Mouse (Mus musculus) hindbrain, embryonic 13.5 days (tissue): ENCODE measurements at regions not wholly inside any gene's neighbourhood (a gene's known extent, or its start where the extent isn't known, plus 50 kb on each side); places are given as distances from the start of the nearest gene placed in this dataset.

Experiments
- ATAC-seq: fragments of 200-750 bp; cut with Nextera tagmentation; 2 replicates; pipeline ENCODE4 v1.8.0; 2017; ENCODE audit warnings: moderate TSS enrichment; ENCODE audit not compliant: low FRiP score
- H3K27ac ChIP-seq: fragments of 300-500 bp; sonication (generic); 2 replicates; pipeline ENCODE4 v1.5.1; 2015; ENCODE audit warnings: inconsistent platforms, mild to moderate bottlenecking, moderate library complexity
- H3K27me3 ChIP-seq: fragments of 300-500 bp; sonication (generic); 2 replicates; pipeline ENCODE4 v1.6.1; 2015; ENCODE audit warnings: mild to moderate bottlenecking, inconsistent platforms
- H3K36me3 ChIP-seq: fragments of 300-500 bp; sonication (generic); 2 replicates; pipeline ENCODE4 v1.6.1; 2015; ENCODE audit warnings: mild to moderate bottlenecking, inconsistent platforms
- H3K4me1 ChIP-seq: fragments of 300-500 bp; sonication (generic); replicated peaks from 2 replicates; pipeline ENCODE4 v1.6.1; 2015; ENCODE audit warnings: inconsistent platforms
- H3K4me2 ChIP-seq: fragments of 300-500 bp; sonication (generic); 2 replicates; pipeline ENCODE4 v1.6.1; 2015; ENCODE audit warnings: inconsistent platforms, mild to moderate bottlenecking, moderate library complexity
- H3K4me3 ChIP-seq: fragments of 300-500 bp; sonication (generic); 2 replicates; pipeline ENCODE4 v1.5.1; 2015; ENCODE audit warnings: mild to moderate bottlenecking, inconsistent platforms
- H3K9ac ChIP-seq: fragments of 300-500 bp; sonication (generic); 2 replicates; pipeline ENCODE4 v1.6.1; 2015; ENCODE audit warnings: mild to moderate bottlenecking, inconsistent platforms
- H3K9me3 ChIP-seq: fragments of 300-500 bp; sonication (generic); 2 replicates; pipeline ENCODE4 v1.6.1; 2016; ENCODE audit warnings: inconsistent platforms
- WGBS: fragments of 180-500 bp; shearing (Covaris S2); methylation state at CpG from one replicate; pipeline ENCODE4 v1.1.7; 2015; 5-methylcytosine and 5-hydroxymethylcytosine counted together

DNA sequence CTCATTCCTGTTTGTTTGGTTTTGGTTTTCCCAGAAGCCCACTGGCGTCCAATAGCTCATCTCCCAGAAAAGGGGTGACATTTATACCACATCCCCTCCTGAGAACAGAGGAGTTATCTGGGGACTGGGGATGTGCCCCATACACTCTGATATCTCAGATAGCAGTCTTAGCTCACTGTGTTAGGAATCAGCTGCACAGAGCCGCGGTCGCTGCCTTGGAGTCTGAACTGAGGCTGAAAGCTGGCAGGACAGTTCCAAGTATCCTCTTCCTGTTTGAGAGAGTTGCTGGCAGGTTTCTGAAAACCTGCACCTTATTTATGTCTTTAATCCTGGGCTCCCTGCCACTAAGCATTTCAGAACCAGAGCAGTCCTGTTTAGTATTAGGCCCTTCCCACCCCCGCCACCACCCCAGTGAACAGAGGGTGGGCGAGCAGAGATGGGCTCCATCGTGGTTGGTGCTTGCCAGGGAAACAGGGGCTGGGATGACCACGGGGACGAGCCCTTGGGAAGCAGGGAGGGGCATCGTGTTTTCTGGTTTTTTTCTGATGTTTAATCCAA, 163.8 kb downstream of the Chic2 start:
- no peak for ATAC-seq
- H3K27ac ChIP-seq: no peak overlapping the region
- WGBS: 81% methylated on average over 10 of the region's 10 CpGs
- H3K4me3 ChIP-seq: no peak overlapping the region
- no peaks in the 10 kb centered on the region for H3K9me3 ChIP-seq
- H3K36me3 ChIP-seq: no peaks in the 10 kb centered on the region
- H3K27me3 ChIP-seq: 0 out of 2 replicates have a peak, but pooled peaks cover 3% of the 10 kb centered on the region
- no peak overlapping the region for H3K9ac ChIP-seq
- 0 out of 2 replicates have a peak, but pooled peaks cover 10% of the 10 kb centered on the region for H3K4me1 ChIP-seq
- H3K4me2 ChIP-seq: no peak overlapping the region

DNA sequence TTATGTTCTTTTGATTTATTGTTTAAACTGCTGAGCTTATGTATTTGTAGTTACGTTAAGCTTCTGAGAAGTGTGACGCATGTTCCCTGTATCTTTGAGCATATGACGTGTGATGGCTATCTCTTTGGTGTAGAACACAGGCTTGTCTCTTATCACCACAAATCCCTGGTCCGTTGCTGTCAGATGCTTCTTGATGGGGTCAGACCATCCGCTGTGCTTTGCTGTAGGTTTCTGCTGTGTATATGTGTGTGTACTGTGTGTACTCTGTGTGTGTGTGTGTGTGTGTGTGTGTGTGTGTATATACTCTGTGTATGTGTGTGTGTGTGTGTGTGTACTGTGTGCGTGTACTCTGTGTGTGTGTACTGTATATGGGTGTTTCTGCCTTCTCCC, 164.5 kb downstream of the Chic2 start:
- Histone ChIP-seq H3K36me3 (no peaks in the 10 kb centered on the region), H3K4me2 (no peak overlapping the region), H3K27ac (no peak overlapping the region), H3K9me3 (no peaks in the 10 kb centered on the region), H3K4me3 (no peak overlapping the region), H3K9ac (no peak overlapping the region), H3K4me1 (0 out of 2 replicates have a peak, but pooled peaks cover 10% of the 10 kb centered on the region), H3K27me3 (0 out of 2 replicates have a peak, but pooled peaks cover 3% of the 10 kb centered on the region)
- ATAC-seq: no peak
- 72% methylated on average over 6 of the region's 6 CpGs for WGBS

DNA sequence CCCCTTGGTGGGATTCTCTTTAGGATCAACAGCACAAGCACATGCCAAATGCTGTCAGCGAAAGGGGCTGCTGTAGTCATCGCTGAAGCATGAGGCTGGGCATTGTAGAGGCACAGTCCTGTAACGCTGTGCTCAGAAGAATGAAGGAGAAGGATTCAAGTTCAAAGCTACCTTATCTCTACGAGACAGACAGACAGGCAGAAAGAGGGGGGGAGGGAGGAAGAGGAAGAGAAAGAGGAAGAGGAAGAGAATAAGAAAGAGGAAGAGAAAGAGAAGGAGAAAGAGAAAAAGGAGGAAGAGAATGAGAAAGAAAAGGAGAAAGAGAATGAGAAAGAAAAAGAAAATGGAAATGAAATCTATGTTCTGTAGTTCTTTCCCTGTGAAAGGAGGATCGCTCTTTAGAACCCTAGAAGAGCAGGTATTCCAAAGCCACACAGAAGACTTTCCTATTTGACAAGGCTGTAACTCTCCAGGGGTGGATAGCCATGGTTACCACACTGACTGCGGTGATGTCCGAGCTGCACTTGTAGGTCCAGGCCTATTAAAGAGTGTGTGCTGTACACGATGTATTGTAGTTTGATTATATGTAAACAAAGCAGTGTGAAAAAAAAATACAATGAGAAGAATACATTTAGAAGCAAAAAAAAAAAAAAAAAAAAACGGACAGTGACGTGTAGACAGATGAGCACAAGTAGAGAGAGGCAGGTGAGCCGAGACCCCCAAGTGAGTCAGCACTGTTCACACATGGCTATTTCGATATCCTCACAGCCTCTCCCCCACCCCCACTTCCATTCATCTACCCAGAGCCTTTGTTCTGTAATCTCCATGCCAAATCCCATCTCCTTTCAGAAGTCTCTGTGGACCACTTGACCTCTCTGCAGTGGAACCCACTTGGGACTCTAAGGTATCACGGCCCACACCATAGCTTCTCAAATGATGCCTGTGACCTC, 165.2 kb downstream of the Chic2 start:
- Histone ChIP-seq H3K4me1 (0 out of 2 replicates have a peak, but pooled peaks cover 10% of the 10 kb centered on the region), H3K4me3 (no peak overlapping the region), H3K27ac (no peak overlapping the region), H3K9ac (no peak overlapping the region), H3K36me3 (no peaks in the 10 kb centered on the region), H3K4me2 (no peak overlapping the region), H3K27me3 (0 out of 2 replicates have a peak, but pooled peaks cover 3% of the 10 kb centered on the region), H3K9me3 (no peaks in the 10 kb centered on the region)
- WGBS: 60% methylated on average over 13 of the region's 13 CpGs
- no peak for ATAC-seq

DNA sequence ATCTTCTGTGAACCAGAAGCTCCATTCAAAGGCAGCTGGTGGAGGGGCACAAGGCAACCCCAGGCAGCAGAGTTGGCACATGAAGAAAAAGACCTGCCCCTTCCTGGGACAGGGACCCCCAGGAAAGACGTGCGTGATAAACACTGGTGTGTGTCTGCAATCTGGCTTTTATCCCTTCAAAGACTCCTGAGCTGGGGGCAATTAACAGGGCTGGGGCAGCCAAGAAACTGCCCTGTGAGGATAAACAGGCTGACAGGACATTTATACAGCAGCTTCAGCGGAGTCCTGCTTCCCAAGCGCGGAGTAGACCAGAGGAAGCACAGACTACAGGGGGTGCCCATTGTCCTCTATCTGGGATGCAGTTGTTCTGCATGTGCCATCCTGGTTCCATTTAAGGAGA, 167.0 kb downstream of the Chic2 start:
- H3K36me3 ChIP-seq: no peaks in the 10 kb centered on the region
- H3K4me1 ChIP-seq: 0 out of 2 replicates have a peak, but pooled peaks cover 10% of the 10 kb centered on the region
- 0 out of 2 replicates have a peak, but pooled peaks cover 3% of the 10 kb centered on the region for H3K27me3 ChIP-seq
- no peak overlapping the region for H3K27ac ChIP-seq
- no peak overlapping the region for H3K9ac ChIP-seq
- H3K4me2 ChIP-seq: no peak overlapping the region
- 52% methylated on average over 5 of the region's 5 CpGs for WGBS
- no peak overlapping the region for H3K4me3 ChIP-seq
- no peaks in the 10 kb centered on the region for H3K9me3 ChIP-seq
- no peak for ATAC-seq

DNA sequence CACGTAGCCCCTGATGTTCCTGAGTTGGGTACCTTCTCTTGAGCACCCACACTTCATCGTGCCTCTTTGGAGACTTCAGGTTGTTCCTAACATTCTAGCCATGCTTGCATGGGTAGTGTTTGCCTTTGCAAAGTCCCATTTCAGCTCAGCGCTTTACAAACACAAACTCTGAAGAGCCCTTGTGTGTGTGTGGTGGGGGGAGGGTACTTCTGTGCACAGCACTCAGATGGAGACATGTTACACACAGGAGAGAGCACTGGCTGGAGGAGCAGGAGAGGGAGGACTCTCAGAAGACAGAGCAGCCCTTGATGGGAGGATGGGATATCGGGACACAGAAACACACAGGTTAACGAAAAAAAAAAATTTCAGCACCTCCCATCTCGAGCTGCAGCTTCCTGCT, 167.4 kb downstream of the Chic2 start:
- no peak for ATAC-seq
- no peak overlapping the region for H3K4me2 ChIP-seq
- 81% methylated on average over 6 of the region's 6 CpGs for WGBS
- no peak overlapping the region for H3K9ac ChIP-seq
- 0 out of 2 replicates have a peak, but pooled peaks cover 10% of the 10 kb centered on the region for H3K4me1 ChIP-seq
- H3K36me3 ChIP-seq: no peaks in the 10 kb centered on the region
- no peak overlapping the region for H3K4me3 ChIP-seq
- no peak overlapping the region for H3K27ac ChIP-seq
- H3K27me3 ChIP-seq: 0 out of 2 replicates have a peak, but pooled peaks cover 3% of the 10 kb centered on the region
- H3K9me3 ChIP-seq: no peaks in the 10 kb centered on the region

DNA sequence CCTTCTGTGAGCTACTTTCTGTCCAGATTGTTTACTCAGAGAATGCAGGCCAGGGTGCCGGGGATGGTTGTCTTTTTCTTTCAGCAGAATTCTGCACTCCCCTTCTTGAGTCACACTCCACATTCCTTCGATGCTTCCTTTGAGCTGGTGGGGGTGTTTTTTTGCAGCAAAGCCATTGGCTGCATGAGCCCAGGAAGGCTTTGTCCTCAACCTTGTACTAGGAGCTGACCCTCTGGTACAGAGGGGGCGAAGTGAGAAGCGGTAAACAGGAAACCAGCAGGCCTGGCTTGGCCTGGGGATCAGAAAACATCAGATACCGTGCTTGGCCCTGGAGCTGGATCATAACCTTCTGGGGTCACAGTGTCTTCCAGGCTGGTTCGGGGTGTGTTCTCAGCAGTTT, 169.9 kb downstream of the Chic2 start:
- Histone ChIP-seq H3K27me3 (0 out of 2 replicates have a peak, but pooled peaks cover 3% of the 10 kb centered on the region), H3K4me2 (no peak overlapping the region), H3K9ac (no peak overlapping the region), H3K9me3 (no peaks in the 10 kb centered on the region), H3K4me3 (no peak overlapping the region), H3K4me1 (0 out of 2 replicates have a peak, but pooled peaks cover 6% of the 10 kb centered on the region), H3K36me3 (no peaks in the 10 kb centered on the region), H3K27ac (no peak overlapping the region)
- ATAC-seq: no peak
- WGBS: 69% methylated on average over 6 of the region's 6 CpGs

DNA sequence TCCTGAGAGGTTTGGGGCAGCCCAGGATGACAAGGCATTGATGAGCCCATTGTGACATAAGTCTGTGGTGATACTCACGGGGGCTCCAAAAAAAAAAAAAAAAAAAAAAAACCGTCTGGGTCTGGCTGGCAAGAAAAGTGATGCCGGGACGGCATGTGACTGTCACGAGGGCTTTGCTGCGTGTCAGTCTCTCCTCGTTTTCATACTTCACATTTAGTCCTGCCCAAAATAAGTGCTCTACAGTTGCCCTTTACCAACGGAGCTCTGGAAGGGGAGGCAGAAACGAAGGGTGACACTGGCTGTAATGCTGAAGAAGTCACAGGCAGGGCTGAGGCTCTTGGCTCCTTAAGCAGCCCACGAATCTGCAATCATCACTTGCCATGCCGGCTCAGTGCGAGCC, 167.9 kb upstream of the Lnx1 start:
- no peak overlapping the region for H3K9ac ChIP-seq

DNA sequence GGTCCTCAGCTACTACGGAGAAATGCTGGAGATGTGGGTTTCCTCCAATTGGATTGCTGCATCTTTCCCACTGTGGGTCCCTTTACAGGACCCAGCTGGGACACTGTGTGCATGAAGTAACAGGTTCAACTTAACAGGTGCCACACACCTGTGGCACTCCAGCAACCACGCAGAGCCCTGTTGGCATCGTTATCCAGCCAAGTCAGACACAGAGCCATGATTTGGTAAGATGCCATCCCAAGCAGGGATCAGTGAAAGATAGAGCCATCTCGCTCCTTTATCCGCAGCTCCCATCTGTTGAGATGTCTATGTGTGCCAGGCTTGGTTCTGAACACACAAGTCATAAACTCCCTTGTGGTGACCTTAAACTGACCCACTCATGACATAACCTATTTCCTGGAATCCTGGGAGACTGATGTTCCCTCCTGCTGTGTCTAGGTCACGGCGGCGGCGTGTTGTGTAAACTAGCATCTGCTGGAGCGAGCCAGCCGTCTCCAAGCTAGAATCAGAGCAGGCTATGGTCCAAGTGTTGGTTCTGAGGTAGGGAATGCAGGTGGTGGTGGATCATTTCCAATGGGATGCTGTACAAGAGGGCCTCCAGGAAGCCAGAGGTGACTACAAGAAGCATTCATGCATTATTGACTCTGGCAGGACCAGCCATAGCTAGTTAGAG, 164.5 kb upstream of the Lnx1 start:
- ATAC-seq: no peak
- Histone ChIP-seq H3K4me3 (no peak overlapping the region), H3K9ac (no peak overlapping the region), H3K27ac (no peak overlapping the region), H3K9me3 (no peaks in the 10 kb centered on the region), H3K36me3 (no peaks in the 10 kb centered on the region), H3K4me2 (no peak overlapping the region), H3K4me1 (no peaks in the 10 kb centered on the region), H3K27me3 (no peaks in the 10 kb centered on the region)
- WGBS: 92% methylated on average over 11 of the region's 11 CpGs

More for the DNA sequence above, 167.9 kb upstream of the Lnx1 start:
- WGBS: 83% methylated on average over 12 of the region's 12 CpGs
- Histone ChIP-seq H3K27ac (no peak overlapping the region), H3K4me1 (no peaks in the 10 kb centered on the region), H3K4me3 (no peak overlapping the region), H3K4me2 (no peak overlapping the region), H3K36me3 (no peaks in the 10 kb centered on the region), H3K27me3 (no peaks in the 10 kb centered on the region), H3K9me3 (no peaks in the 10 kb centered on the region)
- no peak for ATAC-seq

DNA sequence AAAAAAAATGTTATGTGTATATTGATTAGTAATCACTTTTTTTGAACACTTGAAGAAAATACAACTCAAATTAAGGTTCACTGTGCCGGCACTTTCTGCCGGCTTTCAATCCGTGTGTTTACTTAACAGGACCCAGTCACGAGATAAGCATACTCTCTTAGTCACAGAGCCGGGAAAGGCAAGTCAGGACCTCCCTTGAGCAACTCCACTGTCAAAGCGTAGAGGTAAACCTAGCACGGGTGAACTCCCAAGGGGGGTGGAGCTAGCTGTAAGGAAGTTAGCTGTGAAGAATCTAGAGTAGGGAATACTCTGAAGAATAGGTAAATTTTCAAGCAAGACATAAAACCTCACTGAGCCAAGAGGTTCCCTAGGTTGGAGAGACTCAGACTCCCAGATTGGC, 164.0 kb upstream of the Lnx1 start:
- Histone ChIP-seq H3K4me2 (no peak overlapping the region), H3K9me3 (no peaks in the 10 kb centered on the region), H3K9ac (no peak overlapping the region), H3K27me3 (no peaks in the 10 kb centered on the region), H3K27ac (no peak overlapping the region), H3K4me3 (no peak overlapping the region), H3K4me1 (no peaks in the 10 kb centered on the region), H3K36me3 (no peaks in the 10 kb centered on the region)
- no peak for ATAC-seq
- WGBS: 83% methylated on average over 7 of the region's 7 CpGs

DNA sequence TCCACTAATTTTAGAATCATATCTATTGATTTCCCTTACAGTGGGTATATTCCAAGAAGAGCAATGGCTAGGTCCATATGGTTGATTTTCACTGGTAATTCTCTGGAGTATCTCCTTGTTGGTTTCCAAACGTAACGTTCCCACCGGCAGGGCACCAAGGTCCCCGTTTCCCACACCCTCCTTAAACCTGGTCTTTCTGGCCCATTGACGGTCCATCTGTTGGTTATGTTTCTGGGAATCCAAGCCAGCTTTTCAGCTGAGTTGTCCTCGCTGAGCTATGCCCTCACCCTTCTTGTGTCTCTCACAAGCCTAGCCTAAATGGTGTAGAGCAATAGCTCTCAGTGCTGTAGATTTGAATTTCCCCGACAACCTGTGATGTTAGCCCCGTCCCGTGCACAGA, 162.7 kb upstream of the Lnx1 start:
- Histone ChIP-seq H3K9me3 (no peaks in the 10 kb centered on the region), H3K4me3 (no peak overlapping the region), H3K9ac (no peak overlapping the region), H3K4me1 (peaks cover 2% of the 10 kb centered on the region; the same call in 1 of the 2 replicates), H3K4me2 (no peak overlapping the region), H3K27ac (no peak overlapping the region), H3K36me3 (no peaks in the 10 kb centered on the region), H3K27me3 (no peaks in the 10 kb centered on the region)
- 95% methylated on average over 9 of the region's 9 CpGs for WGBS
- ATAC-seq: no peak

DNA sequence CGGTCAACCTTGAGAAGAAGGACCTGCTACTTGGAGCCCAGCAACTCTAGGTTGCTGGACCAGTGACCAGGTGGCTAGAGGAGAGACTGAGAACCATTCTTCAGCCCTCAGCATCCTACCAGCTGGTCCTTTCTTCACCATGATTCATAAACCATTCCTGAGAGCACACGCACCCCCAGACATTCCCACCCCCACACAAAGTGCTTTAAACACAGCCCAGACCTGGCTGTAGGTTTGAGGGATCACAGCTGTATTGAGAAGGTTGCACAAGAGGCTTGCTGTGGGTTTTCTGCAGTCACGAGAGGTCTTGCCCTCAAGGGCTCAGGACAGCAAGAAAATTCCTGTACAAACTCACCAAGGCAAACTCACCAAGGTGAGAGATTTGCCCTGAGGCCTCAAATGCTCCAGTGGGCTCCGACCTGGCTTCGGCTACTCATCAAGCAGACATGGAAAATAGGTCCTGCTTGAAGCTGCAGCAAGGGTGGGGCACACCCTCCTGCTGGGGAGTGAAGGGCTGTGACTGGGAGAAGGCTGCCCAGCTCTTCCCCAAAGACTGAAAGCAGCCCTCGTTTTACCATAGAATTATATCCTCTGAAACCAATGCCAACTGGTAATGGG, 161.9 kb upstream of the Lnx1 start:
- Histone ChIP-seq H3K36me3 (no peaks in the 10 kb centered on the region), H3K27me3 (no peaks in the 10 kb centered on the region), H3K4me1 (peaks cover 2% of the 10 kb centered on the region; the same call in 1 of the 2 replicates), H3K9me3 (no peaks in the 10 kb centered on the region), H3K4me2 (no peak overlapping the region), H3K27ac (no peak overlapping the region), H3K9ac (no peak overlapping the region), H3K4me3 (no peak overlapping the region)
- 91% methylated on average over 6 of the region's 6 CpGs for WGBS
- no peak for ATAC-seq

DNA sequence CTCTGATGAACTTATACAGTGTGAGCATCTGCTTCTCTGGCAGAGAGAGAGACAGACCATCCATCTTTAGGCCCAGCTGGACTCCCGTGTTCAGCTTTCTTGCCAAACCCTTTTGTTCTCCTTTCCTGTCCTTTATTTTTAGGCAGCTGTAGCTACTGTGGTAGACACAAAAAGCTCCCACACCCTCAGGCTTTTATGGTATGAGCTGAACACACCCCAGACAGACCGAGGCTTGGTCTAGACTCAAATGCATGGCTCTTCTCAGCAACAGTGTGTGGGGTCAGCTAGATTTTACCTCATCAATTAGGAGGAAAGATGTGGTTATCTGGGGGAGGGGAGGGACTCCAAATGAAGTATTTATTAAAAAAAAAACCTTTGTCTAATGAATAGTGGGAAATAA, 158.6 kb upstream of the Lnx1 start:
- Histone ChIP-seq H3K4me2 (no peak overlapping the region), H3K27me3 (no peaks in the 10 kb centered on the region), H3K9ac (no peak overlapping the region), H3K9me3 (no peaks in the 10 kb centered on the region), H3K4me1 (peaks cover 2% of the 10 kb centered on the region; the same call in 1 of the 2 replicates), H3K27ac (no peak overlapping the region), H3K4me3 (no peak overlapping the region), H3K36me3 (no peaks in the 10 kb centered on the region)
- 29% methylated on average over 2 of the region's 2 CpGs for WGBS
- ATAC-seq: no peak
